ENCODE assay signal across 8 mouse cellular contexts in genomic region chr13:60686967-60687366, GRCm38 (mm10).
DNase-seq lines count a peak whose midpoint lies in the region; ATAC-seq lines count a peak whose summit lies in the region.

No protein-coding gene starts in this region.

- H3K4me1 ChIP-seq in midbrain, embryonic 16.5 days (ENCODE audit: control insufficient read depth, insufficient read depth, low read length) = peaks cover 33% of the 10 kb centered on the region

- no peak overlapping the region for H3K4me3 ChIP-seq in midbrain, embryonic 16.5 days (ENCODE audit: low read depth, low read length)

- H3K36me3 ChIP-seq in midbrain, embryonic 16.5 days (ENCODE audit: control insufficient read depth, insufficient read depth, low read length) = no peaks in the 10 kb centered on the region

- peak; percentile 47 for DNase-seq in retina, postnatal 1 day
- DNase-seq in retina, embryonic 14.5 days (ENCODE audit: low spot score) = no peak
- peak; percentile 31 to 52 for DNase-seq in heart, adult 9 months (ENCODE audit: low spot score in 2 of 2)
- DNase-seq in kidney, postnatal 36 days = peak; percentile 87 to 88
- peak; percentile 55 for DNase-seq in lung, postnatal 14 days
- DNase-seq in thymus, postnatal 0 days (ENCODE audit: low spot score) = no peak
- DNase-seq in embryo, embryonic 9.5 days (ENCODE audit: extremely low spot score) = no peak

- no peak overlapping the region for H3K9ac ChIP-seq in midbrain, embryonic 16.5 days (ENCODE audit: low read depth, low read length)

- H3K9me3 ChIP-seq in midbrain, embryonic 16.5 days (replicated peaks; ENCODE audit: control insufficient read depth, low read length, poor library complexity, severe bottlenecking) = no peaks in the 10 kb centered on the region

- H3K4me2 ChIP-seq in midbrain, embryonic 16.5 days (ENCODE audit: low read length) = no peak overlapping the region

- WGBS in midbrain, embryonic 16.5 days = 71% methylated on average over 12 of the region's 12 CpGs

- H3K27ac ChIP-seq in midbrain, embryonic 16.5 days (ENCODE audit: low read length) = no peak overlapping the region

- ATAC-seq in midbrain, embryonic 16.5 days = no peak

- no peaks in the 10 kb centered on the region for H3K27me3 ChIP-seq in midbrain, embryonic 16.5 days (ENCODE audit: control insufficient read depth, insufficient read depth, low read depth, low read length)

Comparison
In these comparisons a context has a peak if more than half of its experiments do, and no peak if none do; other contexts are left out.
1. DNase-seq: peak in retina, postnatal 1 day (single experiment), heart, adult 9 months (2 of 2), kidney, postnatal 36 days (2 of 2) and lung, postnatal 14 days (single experiment); none in retina, embryonic 14.5 days (single experiment), thymus, postnatal 0 days (single experiment) and embryo, embryonic 9.5 days (single experiment).